Mouse (Mus musculus) bone marrow macrophage, adult 2 months (primary cell): ENCODE results near the gene C1qbp.

ENCODE experiments used
- CTCF ChIP-seq: IDR thresholded peaks from 2 replicates; pipeline ENCODE4 v1.5.1; 2012; ENCODE audit warnings: low read depth, mild to moderate bottlenecking, low read length, moderate library complexity
- POLR2A ChIP-seq: IDR thresholded peaks from 2 replicates; pipeline ENCODE4 v1.6.1; 2012; ENCODE audit warnings: mild to moderate bottlenecking, low read depth, low read length, borderline replicate concordance

- TF ChIP-seq POLR2A = no peak
- no peak for TF ChIP-seq CTCF
Observed at GRCm38 (mm10) chr11:71029403-71030118, 46.7 kb upstream of the C1qbp start.
